Mouse (Mus musculus): ENCODE results near the gene Zfp618.
A peak's percentile ranks its signal among the peaks of the same experiment; 100 is the strongest.

Gene Zfp618

GRCm38 (mm10) chr4:63033724-63034123, 68.4 kb downstream of the Zfp618 start:
- no peak for DNase-seq

- DNase-seq, result no peak
Measured at GRCm38 (mm10) chr4:63035991-63036390, 70.6 kb downstream of the Zfp618 start.

- peak in 1 of 2 experiments; percentile 11 for DNase-seq
Measured at GRCm38 (mm10) chr4:63036790-63037189, 71.4 kb downstream of the Zfp618 start.

- DNase-seq, result peak in 1 of 2 experiments; percentile 16
Measured at GRCm38 (mm10) chr4:63037555-63037954, 72.2 kb downstream of the Zfp618 start.

- peak in 1 of 2 experiments; percentile 19 for DNase-seq
Measured at GRCm38 (mm10) chr4:63038265-63038664, 72.9 kb downstream of the Zfp618 start.

- peak in 1 of 2 experiments; percentile 14 for DNase-seq
Measured at GRCm38 (mm10) chr4:63038937-63039336, 73.6 kb downstream of the Zfp618 start.

- DNase-seq, result no peak
Measured at GRCm38 (mm10) chr4:63048606-63049005, 83.2 kb downstream of the Zfp618 start.

- DNase-seq, result no peak
Measured at GRCm38 (mm10) chr4:63049596-63050318, 84.4 kb downstream of the Zfp618 start.

- DNase-seq, result no peak
Measured at GRCm38 (mm10) chr4:63050319-63050676, 84.9 kb downstream of the Zfp618 start.

GRCm38 (mm10) chr4:63050949-63051348, 85.6 kb downstream of the Zfp618 start:
- DNase-seq, result no peak

- DNase-seq, result no peak
Measured at GRCm38 (mm10) chr4:63051940-63052661, 86.7 kb downstream of the Zfp618 start.

GRCm38 (mm10) chr4:63052662-63053033, 87.3 kb downstream of the Zfp618 start:
- DNase-seq, result no peak

- no peak for DNase-seq
Measured at GRCm38 (mm10) chr4:63055216-63055745, 89.9 kb downstream of the Zfp618 start.

- DNase-seq, result no peak
Measured at GRCm38 (mm10) chr4:63056641-63057415, 91.5 kb downstream of the Zfp618 start.

GRCm38 (mm10) chr4:63057581-63057980, 92.2 kb downstream of the Zfp618 start:
- DNase-seq, result no peak

- no peak for DNase-seq
Measured at GRCm38 (mm10) chr4:63058686-63059085, 93.3 kb downstream of the Zfp618 start.

GRCm38 (mm10) chr4:63060358-63060757, 95.0 kb downstream of the Zfp618 start:
- DNase-seq, result no peak

GRCm38 (mm10) chr4:63061411-63061810, 96.0 kb downstream of the Zfp618 start:
- no peak for DNase-seq

GRCm38 (mm10) chr4:63063360-63063759, 98.0 kb downstream of the Zfp618 start:
- no peak for DNase-seq

GRCm38 (mm10) chr4:63064911-63065310, 99.5 kb downstream of the Zfp618 start:
- peak in 1 of 2 experiments; percentile 15 for DNase-seq

- DNase-seq, result no peak
Measured at GRCm38 (mm10) chr4:63066796-63067195, 101.4 kb downstream of the Zfp618 start.

- peak in 1 of 2 experiments; percentile 8 for DNase-seq
Measured at GRCm38 (mm10) chr4:63067822-63068221, 102.4 kb downstream of the Zfp618 start.

GRCm38 (mm10) chr4:63068499-63069175, 103.3 kb downstream of the Zfp618 start:
- peak in 1 of 2 experiments; percentile 7 for DNase-seq

Data from lung, postnatal 4 days (tissue).